Mouse (Mus musculus): ENCODE data around the gene Ap4m1. TPM values are rescaled to one million over a fixed set of nuclear protein-coding genes. Genes with fewer than 3 reads are reported as not detected.

The Ap4m1 gene
- 10 to 100 TPM in 1 of 2 experiments, 1 to 10 TPM in 1; 6.1 to 21.4 TPM for polyA plus RNA-seq (2012; fragmentation: generic; extraction: Trizol)

DNA sequence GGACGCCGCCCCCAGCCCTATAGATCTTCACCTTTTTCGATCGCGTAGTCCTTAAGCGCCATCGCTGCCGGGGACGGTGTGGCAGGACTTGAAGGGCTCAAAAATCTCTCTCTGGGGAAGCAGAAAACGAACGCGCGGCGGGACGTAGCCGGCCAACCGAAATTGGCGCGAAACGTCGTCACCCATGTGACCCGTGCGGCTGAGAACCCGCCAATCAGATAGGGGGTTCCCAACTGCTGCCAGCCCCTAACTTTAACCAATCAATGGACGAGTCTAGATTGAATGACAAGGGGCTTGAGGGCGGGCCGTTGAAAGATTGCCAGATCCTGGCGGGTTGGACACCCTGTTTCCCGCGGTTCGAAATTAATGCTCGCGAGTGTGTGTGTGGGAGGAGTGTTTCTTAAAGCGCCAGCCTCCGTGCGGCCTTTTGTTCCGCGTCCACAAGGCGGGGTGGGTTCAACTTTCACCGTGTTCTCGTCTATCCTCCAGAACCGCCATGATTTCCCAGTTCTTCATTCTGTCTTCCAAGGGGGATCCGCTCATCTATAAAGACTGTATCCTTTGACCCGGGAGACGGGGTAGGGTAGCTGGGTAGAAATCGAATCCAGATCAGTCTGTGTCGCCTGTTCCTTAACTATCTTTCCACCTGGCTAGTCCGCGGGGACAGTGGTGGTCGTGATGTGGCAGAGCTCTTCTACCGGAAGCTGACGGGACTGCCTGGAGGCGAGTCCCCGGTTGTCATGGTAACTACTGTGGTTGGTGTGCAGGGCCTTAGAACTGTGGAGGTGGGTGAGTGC is at the start of gene Ap4m1, which contains the start of gene Mcm7:
Ap4m1 (plus strand) TSS at position 308 of the 797 bp plus-strand sequence.
Mcm7 (minus strand) TSS at position 728 of the 797 bp plus-strand sequence.

DNA sequence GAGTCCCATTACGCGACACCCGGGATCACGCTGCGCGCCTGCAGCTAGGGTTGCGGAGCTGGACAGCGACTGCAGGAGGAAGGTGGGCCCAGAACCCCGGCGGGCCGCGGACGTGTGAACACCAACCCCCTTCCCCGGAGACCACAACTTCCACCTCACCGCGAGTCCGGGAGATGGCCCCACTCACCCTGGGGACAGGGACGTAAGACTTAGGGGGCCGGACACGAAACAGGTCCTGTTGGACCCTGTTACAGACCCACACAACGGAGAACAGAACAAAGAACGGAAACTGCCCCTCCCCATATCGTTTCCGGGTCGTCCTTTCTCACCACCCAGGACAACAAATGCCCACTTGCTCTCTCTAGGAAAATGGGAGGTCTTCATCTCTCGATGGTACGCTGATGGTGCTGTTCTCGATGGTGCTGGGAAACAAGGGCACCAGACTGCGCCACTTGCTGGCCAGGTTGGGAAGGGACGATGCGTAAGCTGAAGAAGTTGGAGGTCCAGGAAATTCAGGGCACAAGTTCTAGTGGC is 16.3 kb upstream of the Ap4m1 start, which contains the start of gene Zfp113:
Zfp113 (minus strand) TSS at position 302 of the 534 bp plus-strand sequence.

DNA sequence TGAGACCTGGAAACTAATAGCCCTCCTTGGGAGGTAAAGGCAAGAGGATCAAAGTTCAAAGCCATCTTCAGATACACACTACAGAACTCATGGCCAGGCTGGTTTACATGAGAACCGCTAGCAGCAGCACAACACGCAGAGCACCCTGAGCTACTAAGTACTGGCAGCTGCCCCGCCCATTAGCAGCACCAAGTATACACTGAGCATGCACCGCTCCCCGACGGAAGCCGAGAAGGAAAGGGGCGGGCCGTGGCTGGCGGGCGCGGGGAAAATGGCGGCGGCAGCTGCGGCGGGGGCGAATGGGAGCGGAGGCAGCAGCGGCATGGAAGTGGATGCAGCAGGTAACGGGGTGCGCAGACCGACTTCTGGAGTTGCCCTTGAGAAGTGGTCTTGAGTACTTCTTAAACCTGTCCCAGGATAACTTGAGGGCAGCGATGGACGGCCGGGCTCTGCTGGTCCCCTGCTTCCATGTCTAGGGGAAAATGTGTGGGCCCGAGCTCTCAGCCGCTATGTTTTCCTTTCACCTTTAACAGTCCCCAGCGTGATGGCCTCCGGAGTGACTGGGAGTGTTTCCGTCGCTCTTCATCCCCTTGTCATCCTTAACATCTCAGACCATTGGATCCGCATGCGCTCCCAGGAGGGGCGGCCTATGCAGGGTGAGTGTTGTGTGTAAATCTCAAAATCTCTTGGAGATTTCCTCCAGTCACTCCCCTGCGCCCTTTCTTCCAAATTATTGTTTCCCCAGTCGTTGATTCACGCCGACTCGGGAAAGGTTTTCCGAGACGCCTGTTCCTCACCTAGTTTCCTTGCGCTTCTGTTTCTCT is 10.7 kb upstream of the Ap4m1 start, which contains the start of gene Cops6:
Cops6 (plus strand) TSS at position 230 of the 824 bp plus-strand sequence.

DNA sequence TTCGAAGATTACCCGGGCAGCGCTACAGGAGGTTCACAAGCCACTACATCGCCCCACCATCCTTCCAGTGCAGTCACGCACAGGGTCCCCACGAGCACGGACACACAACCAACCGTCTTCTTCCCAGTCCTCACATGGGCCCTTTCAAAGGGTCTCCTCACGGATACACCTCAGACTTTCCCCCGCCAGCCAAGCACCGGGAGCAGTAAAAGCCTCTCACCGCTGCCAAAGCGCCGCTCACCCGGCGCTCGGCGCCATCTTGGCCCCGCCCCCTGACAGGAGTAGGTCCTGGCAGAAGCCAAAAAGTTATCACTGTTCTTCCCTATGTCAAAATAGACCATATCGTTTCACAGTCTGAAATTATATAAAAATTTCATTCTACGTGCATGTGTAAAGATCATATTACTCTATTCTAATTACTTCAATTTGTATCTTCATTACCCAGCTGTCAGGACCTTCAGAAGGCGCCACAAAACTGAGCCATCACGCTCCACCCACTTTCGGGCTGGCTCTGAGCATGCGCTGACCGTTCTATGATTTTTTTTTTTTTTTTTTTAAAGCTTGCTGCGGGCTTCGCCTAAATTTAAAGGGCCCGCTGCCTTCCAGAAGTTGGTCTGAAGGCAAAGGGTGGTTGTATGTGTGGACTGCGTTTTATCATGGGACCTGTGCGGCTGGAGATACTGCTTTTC is 15.3 kb downstream of the Ap4m1 start, which contains the start of the genes Taf6 and Cnpy4:
Taf6 (minus strand) TSS at position 502 of the 689 bp plus-strand sequence.
Cnpy4 (plus strand) TSS at position 536 of the 689 bp plus-strand sequence.

DNA sequence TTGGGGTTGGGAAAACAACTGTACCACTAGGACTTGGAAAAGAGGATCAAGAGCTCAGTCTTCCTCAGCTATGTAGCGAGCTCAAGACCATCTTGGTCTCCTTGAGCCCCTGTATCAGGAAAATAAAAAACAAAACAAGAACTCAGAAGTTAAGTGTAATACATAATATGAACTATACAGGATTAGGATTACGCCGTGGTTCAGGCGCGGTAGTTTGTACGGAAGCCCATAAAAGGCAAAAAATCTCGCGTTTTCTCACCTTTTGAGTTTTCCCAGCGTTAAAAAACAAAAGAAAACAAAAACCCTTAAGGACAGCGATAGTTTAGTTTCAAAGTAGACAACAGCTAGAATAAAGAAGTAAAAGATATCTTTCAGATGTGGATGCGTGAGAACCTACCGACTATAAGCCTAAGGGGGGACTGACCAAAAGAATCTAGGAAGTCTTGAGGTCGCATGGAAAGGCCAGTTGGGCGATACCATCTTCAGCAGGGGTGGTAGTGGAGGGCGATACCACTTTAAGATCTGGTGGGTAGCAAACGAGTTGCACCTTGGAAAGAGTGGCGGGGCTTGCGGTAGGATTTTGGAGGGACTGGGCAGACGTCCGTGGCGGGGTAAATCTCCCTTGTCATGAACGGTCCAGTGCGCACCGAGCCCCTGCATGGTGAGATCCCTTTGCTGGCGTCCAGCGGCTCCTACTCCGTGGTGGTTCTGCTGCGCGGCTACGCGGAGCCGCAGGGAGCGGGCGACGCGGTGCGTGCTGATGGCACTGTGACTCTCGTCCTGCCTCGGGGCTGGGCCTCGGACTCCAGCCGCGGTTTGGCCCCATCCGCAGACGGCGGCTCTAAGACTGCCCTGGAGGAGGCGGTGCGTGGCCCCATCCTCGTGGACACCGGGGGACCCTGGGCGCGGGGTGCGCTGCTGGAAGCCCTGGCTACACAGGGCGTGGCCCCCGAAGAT is 22.2 kb downstream of the Ap4m1 start, which contains the start of gene Mblac1:
Mblac1 (plus strand) TSS at position 544 of the 957 bp plus-strand sequence.

DNA sequence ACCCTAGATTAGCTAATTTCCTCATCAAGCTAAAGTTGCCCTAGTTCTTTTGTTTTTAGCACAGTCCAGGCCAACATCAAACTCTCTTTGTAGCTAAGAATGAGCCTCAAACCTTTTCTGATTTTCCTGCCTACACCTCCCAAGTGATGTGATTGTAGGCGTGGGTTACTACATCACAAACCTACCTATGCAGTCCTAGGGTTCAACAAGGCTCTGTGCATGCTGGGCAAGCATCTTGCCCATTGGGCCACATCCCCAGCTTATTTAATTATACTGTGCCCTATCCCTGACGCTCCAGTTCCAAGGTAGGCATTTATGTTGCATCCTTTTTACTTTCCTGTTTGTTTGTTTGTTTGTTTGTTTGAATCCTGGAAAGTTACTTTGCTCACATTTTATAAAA is 53.9 kb downstream of the Ap4m1 start, which contains the start of gene Nxpe5:
Nxpe5 (plus strand) TSS at position 199 of the 400 bp plus-strand sequence.

Other genes starting within 250 kb of the Ap4m1 start
- under 1 TPM in 1 of 2 experiments, not detected in 1; 0.01 TPM for gene Gjc3, start 208.9 kb upstream of the Ap4m1 start, polyA plus RNA-seq (2012; fragmentation: generic; extraction: Trizol)
- gene Azgp1, start 190.5 kb upstream of the Ap4m1 start, polyA plus RNA-seq (2012; fragmentation: generic; extraction: Trizol) = not detected
- gene Smok3a, start 150.7 kb upstream of the Ap4m1 start, polyA plus RNA-seq (2012; fragmentation: generic; extraction: Trizol) = not detected
- gene Smok3b, start 150.6 kb upstream of the Ap4m1 start, polyA plus RNA-seq (2012; fragmentation: generic; extraction: Trizol) = not detected
- not detected for gene Smok3c, start 118.8 kb upstream of the Ap4m1 start, polyA plus RNA-seq (2012; fragmentation: generic; extraction: Trizol)
- 1 to 10 TPM in 1 of 2 experiments, under 1 TPM in 1; 0.23 to 4.5 TPM for gene Zkscan1, start 86.9 kb upstream of the Ap4m1 start, polyA plus RNA-seq (2012; fragmentation: generic; extraction: Trizol)
- 10 to 100 TPM in 1 of 2 experiments, 1 to 10 TPM in 1; 1.8 to 19.0 TPM for gene Zscan21, start 55.1 kb upstream of the Ap4m1 start, polyA plus RNA-seq (2012; fragmentation: generic; extraction: Trizol)
- 1 to 10 TPM in 1 of 2 experiments, under 1 TPM in 1; 0.56 to 3.5 TPM for gene Zfp113, start 16.3 kb upstream of the Ap4m1 start, polyA plus RNA-seq (2012; fragmentation: generic; extraction: Trizol)
- gene Cops6, start 10.9 kb upstream of the Ap4m1 start, polyA plus RNA-seq (2012; fragmentation: generic; extraction: Trizol) = 100 to 1,000 TPM; 170 to 230 TPM
- gene Mcm7, start 420 bp downstream of the Ap4m1 start, polyA plus RNA-seq (2012; fragmentation: generic; extraction: Trizol) = 100 to 1,000 TPM in 1 of 2 experiments, 10 to 100 TPM in 1; 61.2 to 191 TPM
- gene Taf6, start 15.4 kb downstream of the Ap4m1 start, polyA plus RNA-seq (2012; fragmentation: generic; extraction: Trizol) = 10 to 100 TPM; 25.1 to 32.8 TPM
- 10 to 100 TPM in 1 of 2 experiments, 1 to 10 TPM in 1; 3.2 to 41.2 TPM for gene Cnpy4, start 15.5 kb downstream of the Ap4m1 start, polyA plus RNA-seq (2012; fragmentation: generic; extraction: Trizol)
- gene Mblac1, start 22.3 kb downstream of the Ap4m1 start, polyA plus RNA-seq (2012; fragmentation: generic; extraction: Trizol) = 1 to 10 TPM in 1 of 2 experiments, under 1 TPM in 1; 0.83 to 3.0 TPM
- not detected for gene Nxpe5, start 53.9 kb downstream of the Ap4m1 start, polyA plus RNA-seq (2012; fragmentation: generic; extraction: Trizol)
- 100 to 1,000 TPM in 1 of 2 experiments, 10 to 100 TPM in 1; 81.8 to 128 TPM for gene Lamtor4, start 83.5 kb downstream of the Ap4m1 start, polyA plus RNA-seq (2012; fragmentation: generic; extraction: Trizol)
- gene BC037034, start 92.0 kb downstream of the Ap4m1 start, polyA plus RNA-seq (2012; fragmentation: generic; extraction: Trizol) = 10 to 100 TPM in 1 of 2 experiments, 1 to 10 TPM in 1; 2.6 to 12.4 TPM
- gene Gal3st4, start 100.8 kb downstream of the Ap4m1 start, polyA plus RNA-seq (2012; fragmentation: generic; extraction: Trizol) = under 1 TPM in 1 of 2 experiments, not detected in 1; 0.60 TPM
- gene Gm43720, start 108.0 kb downstream of the Ap4m1 start, polyA plus RNA-seq (2012; fragmentation: generic; extraction: Trizol) = under 1 TPM in 1 of 2 experiments, not detected in 1; 0.01 TPM
- gene Gpc2, start 108.0 kb downstream of the Ap4m1 start, polyA plus RNA-seq (2012; fragmentation: generic; extraction: Trizol) = not detected
- gene Stag3, start 108.2 kb downstream of the Ap4m1 start, polyA plus RNA-seq (2012; fragmentation: generic; extraction: Trizol) = under 1 TPM in 1 of 2 experiments, not detected in 1; 0.04 TPM
- gene Pvrig, start 170.0 kb downstream of the Ap4m1 start, polyA plus RNA-seq (2012; fragmentation: generic; extraction: Trizol) = not detected